In genomic region chr4:48586099-48586821, GRCm38 (mm10) we compare ENCODE assay signal across 8 mouse cellular contexts. TPM values are rescaled to one million over a fixed set of nuclear protein-coding genes. Genes with fewer than 3 reads are reported as not detected.
DNase-seq lines count a peak whose midpoint lies in the region; ATAC-seq and TF ChIP-seq lines count a peak whose summit lies in the region.

No protein-coding gene starts in this region.

- no peaks in the 10 kb centered on the region for H3K4me1 ChIP-seq in ES-Bruce4 (ENCODE audit: control insufficient read depth, insufficient read depth, low read length)
- peaks cover 11% of the 10 kb centered on the region for H3K4me1 ChIP-seq in embryonic facial prominence, embryonic 13.5 days
- H3K4me1 ChIP-seq in hindbrain, embryonic 16.5 days (ENCODE audit: control insufficient read depth, insufficient read depth, low read depth, low read length) = peaks cover 8% of the 10 kb centered on the region; the same call in 1 of the 2 replicates
- H3K4me1 ChIP-seq in liver, embryonic 15.5 days (replicated peaks) = no peaks in the 10 kb centered on the region

- H3K9ac ChIP-seq in ES-Bruce4 (ENCODE audit: low read depth, poor library complexity, severe bottlenecking) = peak overlapping the region; percentile 92
- H3K9ac ChIP-seq in embryonic facial prominence, embryonic 13.5 days = peak overlapping the region; percentile 95
- H3K9ac ChIP-seq in hindbrain, embryonic 16.5 days (ENCODE audit: low read depth, low read length) = peak overlapping the region; percentile 88
- H3K9ac ChIP-seq in liver, embryonic 15.5 days = no peak overlapping the region

- H3K36me3 ChIP-seq in ES-Bruce4 (ENCODE audit: control insufficient read depth, insufficient read depth, low read length, poor library complexity, severe bottlenecking) = peaks cover 6% of the 10 kb centered on the region; the same call in 1 of the 2 replicates
- H3K36me3 ChIP-seq in embryonic facial prominence, embryonic 13.5 days = peaks cover 7% of the 10 kb centered on the region
- peaks cover 3% of the 10 kb centered on the region; the same call in 1 of the 2 replicates for H3K36me3 ChIP-seq in hindbrain, embryonic 16.5 days (ENCODE audit: control insufficient read depth, insufficient read depth, low read length)
- no peaks in the 10 kb centered on the region for H3K36me3 ChIP-seq in liver, embryonic 15.5 days (replicated peaks)

- no peak for TF ChIP-seq POLR2A in ES-Bruce4 (IDR thresholded peaks at IDR 0.05; ENCODE audit: insufficient read depth, low read length)

- no peaks in the 10 kb centered on the region for H3K9me3 ChIP-seq in ES-Bruce4 (replicated peaks; ENCODE audit: control insufficient read depth, insufficient read depth, low read length, poor library complexity, severe bottlenecking)
- H3K9me3 ChIP-seq in embryonic facial prominence, embryonic 13.5 days = no peaks in the 10 kb centered on the region
- H3K9me3 ChIP-seq in hindbrain, embryonic 16.5 days (ENCODE audit: control insufficient read depth, low read length) = no peaks in the 10 kb centered on the region; the same call in 1 of the 2 replicates
- H3K9me3 ChIP-seq in liver, embryonic 15.5 days (replicated peaks) = no peaks in the 10 kb centered on the region

- peak overlapping the region; percentile 89 for H3K4me3 ChIP-seq in ES-Bruce4 (ENCODE audit: low read depth, low read length)
- H3K4me3 ChIP-seq in embryonic facial prominence, embryonic 13.5 days = peak overlapping the region; percentile 79
- H3K4me3 ChIP-seq in hindbrain, embryonic 16.5 days (ENCODE audit: low read length) = peak overlapping the region; percentile 93
- peak overlapping the region; percentile 59 for H3K4me3 ChIP-seq in liver, embryonic 15.5 days (replicated peaks)

- peak; percentile 42 for DNase-seq in adrenal gland, postnatal 14 days
- no peak for DNase-seq in adrenal gland, postnatal 25 days

- ATAC-seq in embryonic facial prominence, embryonic 13.5 days (ENCODE audit: insufficient number of reproducible peaks, insufficient read depth, low FRiP score, low TSS enrichment, low read depth) = peak; percentile 39
- peak; percentile 40 for ATAC-seq in hindbrain, embryonic 16.5 days
- ATAC-seq in liver, embryonic 15.5 days (ENCODE audit: insufficient read depth) = no peak
- 0 out of 2 replicates have a peak, but pooled peaks have one; percentile 9 for ATAC-seq in neutrophil, adult 5-6 weeks (ENCODE audit: extremely low read depth, insufficient number of reproducible peaks, low FRiP score, poor library complexity, severe bottlenecking)
- no peak for ATAC-seq in inflammation-experienced regulatory T-cells, adult 6 months

- peak overlapping the region; percentile 92 for H3K4me2 ChIP-seq in embryonic facial prominence, embryonic 13.5 days
- peak overlapping the region; percentile 90 for H3K4me2 ChIP-seq in hindbrain, embryonic 16.5 days (ENCODE audit: low read length)
- peak overlapping the region; percentile 72 for H3K4me2 ChIP-seq in liver, embryonic 15.5 days

- no peaks in the 10 kb centered on the region for H3K27me3 ChIP-seq in ES-Bruce4 (ENCODE audit: control insufficient read depth, insufficient read depth, low read length, poor library complexity, severe bottlenecking)
- no peaks in the 10 kb centered on the region for H3K27me3 ChIP-seq in embryonic facial prominence, embryonic 13.5 days
- no peaks in the 10 kb centered on the region for H3K27me3 ChIP-seq in hindbrain, embryonic 16.5 days (replicated peaks; ENCODE audit: control insufficient read depth, insufficient read depth, low read length)
- H3K27me3 ChIP-seq in liver, embryonic 15.5 days = peaks cover 40% of the 10 kb centered on the region

- TF ChIP-seq CTCF in ES-Bruce4 (IDR thresholded peaks at IDR 0.05; ENCODE audit: low read depth, low read length) = no peak

- H3K27ac ChIP-seq in ES-Bruce4 (ENCODE audit: insufficient read depth, low read length) = peak overlapping the region; percentile 27
- H3K27ac ChIP-seq in embryonic facial prominence, embryonic 13.5 days = peak overlapping the region; percentile 97
- H3K27ac ChIP-seq in hindbrain, embryonic 16.5 days (ENCODE audit: low read depth, low read length) = peak overlapping the region; percentile 93
- no peak overlapping the region for H3K27ac ChIP-seq in liver, embryonic 15.5 days (replicated peaks)

- peak; percentile 63; the same call in 1 of the 2 replicates for TF ChIP-seq EP300 in ES-Bruce4 (IDR thresholded peaks at IDR 0.05; ENCODE audit: insufficient read depth, low read depth, low read length)

- WGBS in embryonic facial prominence, embryonic 13.5 days = under 1% methylated on average over 12 of the region's 12 CpGs
- 0% methylated on average over 12 of the region's 12 CpGs for WGBS in hindbrain, embryonic 16.5 days
- 15% methylated on average over 12 of the region's 12 CpGs for WGBS in liver, embryonic 15.5 days (ENCODE audit: insufficient replicate concordance)

RNA-seq across cellular contexts. Expression of gene Tmeff1, which starts 1.3 kb away (rescaled TPM):
- 23.0 and 31.5 TPM in 2 replicates for total RNA-seq in adrenal gland, postnatal 14 days (2021)
- 11.1 and 16.5 TPM in 2 replicates for total RNA-seq in adrenal gland, postnatal 25 days (2021)
- 158 and 167 TPM in 2 replicates for polyA plus RNA-seq in ES-Bruce4 (2011; ENCODE audit: insufficient read depth, insufficient read length, low read depth, missing spikeins)
- 59.5 and 66.1 TPM in 2 replicates for polyA plus RNA-seq in embryonic facial prominence, embryonic 13.5 days (2015; fragmentation: Nextera tagmentation; extraction: Ambion mirVana)
- 72.2 and 182 TPM in 2 replicates for polyA plus RNA-seq in hindbrain, embryonic 16.5 days (2015; fragmentation: Nextera tagmentation; extraction: Ambion mirVana)
- polyA plus RNA-seq in liver, embryonic 15.5 days (2015; fragmentation: Nextera tagmentation; extraction: Ambion mirVana) = 1.0 and 1.1 TPM in 2 replicates
- total RNA-seq in neutrophil, adult 5-6 weeks (2017) = 0.23 TPM in 1 of 2 replicates, not detected in the other
- not detected for polyA plus RNA-seq in inflammation-experienced regulatory T-cells, adult 6 months (2017; shearing (Covaris generic))

RNA-seq across cellular contexts. Expression of gene Msantd3, which starts 46.5 kb away (rescaled TPM):
- 18.7 and 22.9 TPM in 2 replicates for total RNA-seq in adrenal gland, postnatal 14 days (2021)
- 15.7 and 15.8 TPM in 2 replicates for total RNA-seq in adrenal gland, postnatal 25 days (2021)
- polyA plus RNA-seq in ES-Bruce4 (2011; ENCODE audit: insufficient read depth, insufficient read length, low read depth, missing spikeins) = 29.2 and 34.9 TPM in 2 replicates
- polyA plus RNA-seq in embryonic facial prominence, embryonic 13.5 days (2015; fragmentation: Nextera tagmentation; extraction: Ambion mirVana) = 34.9 and 43.3 TPM in 2 replicates
- polyA plus RNA-seq in hindbrain, embryonic 16.5 days (2015; fragmentation: Nextera tagmentation; extraction: Ambion mirVana) = 21.8 and 24.5 TPM in 2 replicates
- 1.7 and 2.5 TPM in 2 replicates for polyA plus RNA-seq in liver, embryonic 15.5 days (2015; fragmentation: Nextera tagmentation; extraction: Ambion mirVana)
- total RNA-seq in neutrophil, adult 5-6 weeks (2017) = 1.8 and 2.7 TPM in 2 replicates
- not detected for polyA plus RNA-seq in inflammation-experienced regulatory T-cells, adult 6 months (2017; shearing (Covaris generic))

Comparison
In these comparisons a context has a peak if more than half of its experiments do, and no peak if none do; other contexts are left out.
1. ATAC-seq: peak in embryonic facial prominence, embryonic 13.5 days (single experiment), hindbrain, embryonic 16.5 days (single experiment) and neutrophil, adult 5-6 weeks (single experiment); none in liver, embryonic 15.5 days (single experiment) and inflammation-experienced regulatory T-cells, adult 6 months (single experiment).
2. RNA of gene Tmeff1, which starts 1.3 kb away (polyA plus RNA-seq): 158 to 167 TPM in ES-Bruce4, 72.2 to 182 TPM in hindbrain, embryonic 16.5 days and 59.5 to 66.1 TPM in embryonic facial prominence, embryonic 13.5 days; 1.0 to 1.1 TPM in liver, embryonic 15.5 days and not detected in inflammation-experienced regulatory T-cells, adult 6 months; every median in the first group is over 10 times any median in the second.
3. Peak in every context shown above with its lines, with median percentiles within 50 percentile points of each other: H3K4me3 ChIP-seq and H3K4me2 ChIP-seq.